Mouse (Mus musculus) embryonic facial prominence, embryonic 11.5 days (tissue): ENCODE measurements around the gene Nosip. TPM values are rescaled to one million over a fixed set of nuclear protein-coding genes. Genes with fewer than 3 reads are reported as not detected.
A peak's percentile ranks its signal among the peaks of the same experiment; 100 is the strongest.

Source experiments
- ATAC-seq: fragments of 200-750 bp; cut with Nextera tagmentation; replicated peaks from 2 replicates; pipeline ENCODE4 v1.8.0; 2017; ENCODE audit warnings: low read depth; ENCODE audit not compliant: insufficient number of reproducible peaks, low FRiP score, low TSS enrichment
- DNase-seq: peaks from one replicate; pipeline ENCODE4 v3.0.0-alpha.2; 2015; ENCODE audit warnings: low spot score
- H3K27ac ChIP-seq: fragments of 300-500 bp; sonication (generic); replicated peaks from 2 replicates; pipeline ENCODE4 v1.5.1; 2014; ENCODE audit warnings: mild to moderate bottlenecking, low read depth, low read length, control low read depth
- H3K27me3 ChIP-seq: fragments of 300-500 bp; sonication (generic); 2 replicates; pipeline ENCODE4 v1.6.1; 2014; ENCODE audit warnings: mild to moderate bottlenecking, low read length, moderate library complexity, mixed read lengths; ENCODE audit not compliant: control insufficient read depth, insufficient read depth
- H3K36me3 ChIP-seq: fragments of 300-500 bp; sonication (generic); replicated peaks from 2 replicates; pipeline ENCODE4 v1.6.1; 2014; ENCODE audit warnings: low read depth, mild to moderate bottlenecking, low read length, moderate library complexity, mixed read lengths; ENCODE audit not compliant: control insufficient read depth, insufficient read depth
- H3K4me1 ChIP-seq: fragments of 300-500 bp; sonication (generic); 2 replicates; pipeline ENCODE4 v1.6.1; 2014; ENCODE audit warnings: low read length, mixed read lengths; ENCODE audit not compliant: control insufficient read depth, insufficient read depth
- H3K4me2 ChIP-seq: fragments of 300-500 bp; sonication (generic); 2 replicates; pipeline ENCODE4 v1.6.1; 2014; ENCODE audit warnings: low read depth, mild to moderate bottlenecking, control low read depth, low read length, moderate library complexity
- H3K4me3 ChIP-seq: fragments of 300-500 bp; sonication (generic); 2 replicates; pipeline ENCODE4 v1.5.1; 2014; ENCODE audit warnings: low read depth, low read length, control low read depth
- H3K9ac ChIP-seq: fragments of 300-500 bp; sonication (generic); replicated peaks from 2 replicates; pipeline ENCODE4 v1.6.1; 2014; ENCODE audit warnings: mild to moderate bottlenecking, control low read depth, low read length
- H3K9me3 ChIP-seq: fragments of 300-500 bp; sonication (generic); replicated peaks from 2 replicates; pipeline ENCODE4 v1.6.1; 2016; ENCODE audit warnings: mild to moderate bottlenecking, low read length, inconsistent platforms, mixed read lengths; ENCODE audit not compliant: control insufficient read depth
- WGBS: fragments of 180-500 bp; shearing (Covaris S2); extraction: QIAGEN DNeasy Blood & Tissue Kit; methylation state at CpG from one replicate; pipeline ENCODE4 v1.1.7; 2014; 5-methylcytosine and 5-hydroxymethylcytosine counted together
- polyA plus RNA-seq: library from polyadenylated mRNA; unstranded; fragments of >200 nt; fragmentation: Nextera tagmentation; extraction: Ambion mirVana; gene quantifications from 2 replicates; pipeline ENCODE4 v1.2.1, GENCODE M21; 2014

Gene Nosip
- polyA plus RNA-seq, 1 experiment from 2014 or later = 63.8 TPM

DNA sequence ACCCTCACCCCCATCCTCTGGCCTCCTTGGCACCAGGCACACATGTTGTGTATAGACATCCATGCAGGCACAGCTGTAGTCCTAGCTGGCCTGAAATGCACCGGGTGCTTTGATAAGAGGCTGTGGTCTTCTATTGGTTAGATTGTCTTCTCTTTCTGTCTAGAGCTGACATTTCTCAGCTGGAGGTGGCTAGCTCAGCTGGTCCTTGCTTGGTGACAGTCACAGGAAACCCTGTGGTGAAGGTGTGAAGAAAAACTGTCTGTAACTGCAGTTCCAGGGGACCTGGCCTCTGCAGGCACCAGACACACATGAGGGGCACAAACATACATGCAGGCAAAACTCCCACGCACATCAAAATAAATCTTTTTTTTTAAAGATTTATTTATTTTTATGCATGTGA is 7.4 kb downstream of the Nosip start:
- WGBS = 93% methylated on average over 2 of the region's 2 CpGs
- DNase-seq = no peak
- no peak overlapping the region for H3K27ac ChIP-seq
- ATAC-seq = no peak
- H3K9ac ChIP-seq = no peak overlapping the region
- no peaks in the 10 kb centered on the region; the same call in 1 of the 2 replicates for H3K36me3 ChIP-seq
- H3K4me1 ChIP-seq = no peaks in the 10 kb centered on the region; the same call in 1 of the 2 replicates
- H3K4me3 ChIP-seq = no peak overlapping the region
- H3K4me2 ChIP-seq = no peak overlapping the region
- H3K9me3 ChIP-seq = no peaks in the 10 kb centered on the region
- no peaks in the 10 kb centered on the region for H3K27me3 ChIP-seq

DNA sequence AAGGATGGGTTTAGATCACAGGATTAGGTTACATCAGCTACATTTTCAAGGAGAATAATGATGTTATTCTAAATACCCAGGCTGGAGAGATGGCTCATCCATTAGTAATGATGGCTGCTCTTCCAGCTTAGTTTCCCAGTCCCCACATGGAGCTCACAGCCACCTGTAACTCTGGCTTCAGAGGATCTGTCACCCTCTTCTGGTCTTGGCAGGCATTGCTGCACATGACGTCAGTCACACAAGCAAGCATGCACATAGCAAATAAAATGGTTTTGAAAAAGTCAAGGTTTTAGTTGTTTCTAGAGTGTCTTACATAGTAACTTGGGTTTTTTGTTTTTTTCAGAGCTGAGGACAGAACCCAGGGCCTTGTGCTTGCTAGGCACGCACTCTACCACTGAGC is 10.0 kb downstream of the Nosip start:
- Histone ChIP-seq H3K4me2 (no peak overlapping the region), H3K27me3 (no peaks in the 10 kb centered on the region), H3K27ac (no peak overlapping the region), H3K9me3 (no peaks in the 10 kb centered on the region), H3K9ac (no peak overlapping the region), H3K4me3 (no peak overlapping the region), H3K36me3 (no peaks in the 10 kb centered on the region; the same call in none of the 2 replicates), H3K4me1 (no peaks in the 10 kb centered on the region)
- ATAC-seq = no peak
- 77% methylated on average over 2 of the region's 2 CpGs for WGBS
- peak; percentile 34 for DNase-seq

DNA sequence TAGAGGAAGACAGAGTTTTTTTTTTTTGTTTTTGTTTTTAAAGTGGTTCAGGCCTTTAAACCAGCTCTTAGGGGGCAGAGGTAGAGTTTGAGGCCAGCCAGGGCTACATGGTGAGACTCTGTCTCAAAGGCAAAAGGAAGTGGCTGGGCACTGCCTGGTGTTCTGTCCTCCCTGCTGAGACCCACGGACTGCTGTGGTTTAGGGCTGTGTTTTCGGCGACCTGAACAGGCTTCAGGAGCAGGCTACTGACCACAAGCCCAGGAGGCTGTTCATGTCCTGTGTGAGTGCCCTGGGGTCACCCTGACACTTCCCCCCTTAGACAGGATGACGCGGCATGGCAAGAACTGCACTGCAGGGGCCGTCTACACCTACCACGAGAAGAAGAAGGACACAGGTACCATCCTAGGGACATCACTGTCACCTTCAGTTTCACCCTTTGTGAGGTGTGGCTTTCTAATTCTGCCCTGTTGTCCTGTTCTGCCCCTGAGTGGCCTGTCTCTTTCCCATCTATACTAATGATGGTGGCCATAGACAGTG is 11.0 kb downstream of the Nosip start:
- H3K4me2 ChIP-seq = no peak overlapping the region
- no peak overlapping the region for H3K27ac ChIP-seq
- no peak overlapping the region for H3K4me3 ChIP-seq
- ATAC-seq (no peak), DNase-seq (no peak)
- WGBS = 84% methylated on average over 7 of the region's 7 CpGs
- no peaks in the 10 kb centered on the region for H3K4me1 ChIP-seq
- no peak overlapping the region for H3K9ac ChIP-seq
- H3K9me3 ChIP-seq = no peaks in the 10 kb centered on the region
- no peaks in the 10 kb centered on the region for H3K27me3 ChIP-seq
- no peaks in the 10 kb centered on the region; the same call in none of the 2 replicates for H3K36me3 ChIP-seq

DNA sequence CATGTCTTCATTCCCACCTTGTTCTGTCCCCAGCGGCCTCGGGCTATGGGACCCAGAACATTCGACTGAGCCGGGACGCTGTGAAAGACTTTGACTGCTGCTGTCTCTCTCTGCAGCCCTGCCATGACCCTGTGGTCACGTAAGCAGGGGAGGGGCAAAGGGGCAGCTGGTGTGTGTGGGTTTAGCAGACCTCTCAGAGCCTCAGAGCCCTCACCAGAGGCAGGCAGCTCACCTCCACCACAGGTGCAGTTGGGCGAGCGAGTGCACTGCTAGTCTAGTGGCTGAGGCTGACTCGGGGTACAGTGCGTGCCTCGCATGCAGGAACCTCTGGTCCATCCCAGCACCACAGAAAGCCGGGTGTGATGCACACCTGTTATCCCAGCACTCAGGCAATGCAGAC is 11.7 kb downstream of the Nosip start:
- Histone ChIP-seq H3K4me1 (no peaks in the 10 kb centered on the region), H3K4me3 (no peak overlapping the region), H3K27me3 (no peaks in the 10 kb centered on the region), H3K4me2 (no peak overlapping the region), H3K9me3 (no peaks in the 10 kb centered on the region), H3K9ac (no peak overlapping the region), H3K27ac (no peak overlapping the region), H3K36me3 (no peaks in the 10 kb centered on the region; the same call in none of the 2 replicates)
- ATAC-seq (no peak), DNase-seq (no peak)
- WGBS = 89% methylated on average over 12 of the region's 12 CpGs

DNA sequence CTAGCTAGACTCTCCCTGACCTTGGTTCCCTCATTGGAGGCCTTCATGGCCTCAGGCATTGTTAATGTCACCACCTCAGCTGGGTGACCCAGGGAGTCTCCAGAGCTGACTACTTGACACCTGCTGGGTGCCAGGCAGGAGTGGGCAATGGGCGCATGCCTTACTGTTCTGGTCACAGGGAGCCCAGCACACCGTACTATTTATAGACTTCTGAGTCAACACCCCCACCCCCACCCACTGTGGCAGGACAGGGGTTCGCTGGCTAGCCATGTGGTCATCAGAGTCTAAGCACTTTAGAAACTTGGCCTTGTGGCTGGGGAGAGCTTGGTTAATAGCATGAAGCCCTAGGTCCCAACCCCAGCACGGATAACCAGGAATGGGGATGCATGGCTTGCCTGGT is 13.2 kb downstream of the Nosip start:
- Histone ChIP-seq H3K4me3 (no peak overlapping the region), H3K9ac (no peak overlapping the region), H3K36me3 (no peaks in the 10 kb centered on the region; the same call in none of the 2 replicates), H3K4me2 (no peak overlapping the region), H3K9me3 (no peaks in the 10 kb centered on the region), H3K27me3 (no peaks in the 10 kb centered on the region), H3K27ac (no peak overlapping the region), H3K4me1 (no peaks in the 10 kb centered on the region)
- WGBS = 84% methylated on average over 4 of the region's 4 CpGs
- no peak for DNase-seq
- ATAC-seq = no peak

DNA sequence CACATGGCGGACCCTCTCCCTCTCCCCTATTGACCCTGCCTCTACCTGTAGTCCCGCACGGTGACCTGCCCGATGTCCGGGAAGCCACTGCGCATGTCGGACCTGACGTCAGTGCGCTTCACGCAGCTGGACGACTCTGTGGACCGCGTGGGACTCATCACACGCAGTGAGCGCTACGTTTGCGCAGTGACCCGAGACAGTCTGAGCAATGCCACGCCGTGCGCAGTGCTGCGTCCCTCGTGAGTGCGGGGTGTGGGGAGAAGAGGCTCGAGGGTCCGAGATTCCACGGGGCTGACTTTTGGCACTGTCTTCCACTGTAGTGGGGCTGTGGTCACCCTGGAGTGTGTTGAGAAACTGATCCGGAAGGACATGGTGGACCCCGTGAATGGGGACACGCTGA is 14.3 kb downstream of the Nosip start:
- Histone ChIP-seq H3K27me3 (no peaks in the 10 kb centered on the region), H3K9ac (no peak overlapping the region), H3K9me3 (no peaks in the 10 kb centered on the region), H3K36me3 (no peaks in the 10 kb centered on the region; the same call in none of the 2 replicates), H3K4me2 (no peak overlapping the region), H3K4me1 (no peaks in the 10 kb centered on the region), H3K27ac (no peak overlapping the region), H3K4me3 (no peak overlapping the region)
- no peak for DNase-seq
- WGBS = 88% methylated on average over 30 of the region's 30 CpGs
- ATAC-seq = no peak

DNA sequence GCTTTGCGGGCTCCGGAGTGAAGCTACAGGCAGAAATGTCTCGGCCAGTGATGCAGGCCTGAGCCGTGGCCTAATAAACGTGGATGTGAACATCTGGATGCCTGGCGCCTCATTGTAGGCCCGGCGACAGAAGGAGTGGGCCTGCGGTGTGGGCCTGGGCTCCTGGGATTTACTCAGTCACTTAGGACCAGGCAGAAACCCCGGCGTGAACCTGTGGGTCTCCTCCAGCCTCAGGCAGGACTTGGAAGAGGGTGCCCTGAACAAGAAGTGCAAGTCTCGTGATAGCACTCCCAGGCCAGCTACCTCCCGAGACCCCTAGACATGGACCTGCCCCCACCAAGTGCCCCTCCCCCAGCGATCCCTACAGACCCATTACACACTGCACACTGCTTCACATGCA is 15.1 kb downstream of the Nosip start:
- ATAC-seq = no peak
- Histone ChIP-seq H3K4me3 (no peak overlapping the region), H3K4me2 (no peak overlapping the region), H3K4me1 (no peaks in the 10 kb centered on the region), H3K9ac (no peak overlapping the region), H3K27ac (no peak overlapping the region), H3K36me3 (no peaks in the 10 kb centered on the region; the same call in none of the 2 replicates), H3K27me3 (no peaks in the 10 kb centered on the region), H3K9me3 (no peaks in the 10 kb centered on the region)
- WGBS = 89% methylated on average over 14 of the region's 14 CpGs
- DNase-seq = no peak

DNA sequence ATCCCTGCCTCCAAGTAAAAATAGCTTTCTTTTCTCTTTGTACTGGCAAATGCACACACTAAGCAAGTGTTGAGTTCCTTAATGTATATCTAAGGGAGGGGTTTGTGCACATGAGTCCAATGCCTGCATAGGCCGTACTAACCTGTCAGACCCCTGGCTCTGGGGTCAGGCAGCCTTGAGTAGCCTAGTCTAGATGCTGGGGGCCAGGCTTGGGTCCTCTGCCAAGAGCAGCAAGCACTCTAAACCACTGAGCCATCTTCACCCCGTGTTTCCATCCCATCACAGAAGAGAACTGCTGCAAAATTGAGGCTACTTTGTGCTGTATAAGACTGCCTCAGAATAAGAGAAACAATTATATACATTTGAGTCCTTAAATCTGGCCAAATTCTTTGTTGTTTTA is 15.6 kb downstream of the Nosip start:
- peaks cover 2% of the 10 kb centered on the region for H3K36me3 ChIP-seq
- no peak overlapping the region for H3K4me2 ChIP-seq
- H3K9me3 ChIP-seq = no peaks in the 10 kb centered on the region
- H3K4me1 ChIP-seq = no peaks in the 10 kb centered on the region
- no peaks in the 10 kb centered on the region for H3K27me3 ChIP-seq
- ATAC-seq (no peak), DNase-seq (no peak)
- no peak overlapping the region for H3K4me3 ChIP-seq
- WGBS = 83% methylated on average over 2 of the region's 2 CpGs
- H3K27ac ChIP-seq = no peak overlapping the region
- H3K9ac ChIP-seq = no peak overlapping the region
